Mouse (Mus musculus) spleen, adult 2 months (tissue): ENCODE results near the gene Tmem130. TPM values are rescaled to one million over a fixed set of nuclear protein-coding genes. Genes with fewer than 3 reads are reported as not detected.

Source experiments
- DNase-seq, 2 experiments: peaks; one replicate each; pipeline versions ENCODE4 v3.0.0 to v3.0.0-alpha.2; 2012 to 2021; ENCODE audit warnings: low spot score in 2 of 2, low read depth in 1 of 2
- H3K27ac ChIP-seq: fragments of 200-500 bp; 2 replicates; pipeline ENCODE4 v1.5.1; 2012; ENCODE audit warnings: low read length, inconsistent platforms; ENCODE audit not compliant: insufficient read depth
- H3K27me3 ChIP-seq: fragments of 200-500 bp; 2 replicates; pipeline ENCODE4 v1.6.1; 2012; ENCODE audit warnings: mild to moderate bottlenecking, moderate library complexity, low read length, inconsistent platforms; ENCODE audit not compliant: control insufficient read depth, insufficient read depth
- H3K36me3 ChIP-seq: fragments of 200-500 bp; 2 replicates; pipeline ENCODE4 v1.6.1; 2012; ENCODE audit warnings: mild to moderate bottlenecking, low read length, inconsistent platforms; ENCODE audit not compliant: control insufficient read depth, insufficient read depth
- H3K4me1 ChIP-seq: fragments of 200-500 bp; 2 replicates; pipeline ENCODE4 v1.6.1; 2011; ENCODE audit warnings: inconsistent platforms; ENCODE audit not compliant: control insufficient read depth, insufficient read depth, insufficient read length
- H3K4me3 ChIP-seq: fragments of 200-500 bp; 2 replicates; pipeline ENCODE4 v1.5.1; 2011; ENCODE audit warnings: mild to moderate bottlenecking, inconsistent platforms; ENCODE audit not compliant: insufficient read depth, insufficient read length; ENCODE audit errors: extremely low read depth
- CTCF ChIP-seq: fragments of 200-500 bp; IDR thresholded peaks from 2 replicates; pipeline ENCODE4 v1.5.1; 2011; ENCODE audit warnings: mild to moderate bottlenecking, inconsistent platforms; ENCODE audit not compliant: insufficient read depth, insufficient read length, insufficient replicate concordance; ENCODE audit errors: extremely low read depth
- POLR2A ChIP-seq: fragments of 200-500 bp; IDR thresholded peaks from 2 replicates; pipeline ENCODE4 v1.6.1; 2011; ENCODE audit warnings: low read depth, low read length, inconsistent platforms
- WGBS: fragments of 180-500 bp; shearing (Covaris S2); methylation state at CpG from one replicate; pipeline ENCODE4 v1.1.7; 2018; 5-methylcytosine and 5-hydroxymethylcytosine counted together
- polyA plus RNA-seq: library from polyadenylated mRNA; depleted of rRNA; stranded (reverse); fragments of >200 nt; gene quantifications from 2 replicates; pipeline ENCODE4 v1.2.3, GENCODE M21; 2012; rRNA removed

Gene Tmem130
- polyA plus RNA-seq, 1 experiment, result not detected

DNA sequence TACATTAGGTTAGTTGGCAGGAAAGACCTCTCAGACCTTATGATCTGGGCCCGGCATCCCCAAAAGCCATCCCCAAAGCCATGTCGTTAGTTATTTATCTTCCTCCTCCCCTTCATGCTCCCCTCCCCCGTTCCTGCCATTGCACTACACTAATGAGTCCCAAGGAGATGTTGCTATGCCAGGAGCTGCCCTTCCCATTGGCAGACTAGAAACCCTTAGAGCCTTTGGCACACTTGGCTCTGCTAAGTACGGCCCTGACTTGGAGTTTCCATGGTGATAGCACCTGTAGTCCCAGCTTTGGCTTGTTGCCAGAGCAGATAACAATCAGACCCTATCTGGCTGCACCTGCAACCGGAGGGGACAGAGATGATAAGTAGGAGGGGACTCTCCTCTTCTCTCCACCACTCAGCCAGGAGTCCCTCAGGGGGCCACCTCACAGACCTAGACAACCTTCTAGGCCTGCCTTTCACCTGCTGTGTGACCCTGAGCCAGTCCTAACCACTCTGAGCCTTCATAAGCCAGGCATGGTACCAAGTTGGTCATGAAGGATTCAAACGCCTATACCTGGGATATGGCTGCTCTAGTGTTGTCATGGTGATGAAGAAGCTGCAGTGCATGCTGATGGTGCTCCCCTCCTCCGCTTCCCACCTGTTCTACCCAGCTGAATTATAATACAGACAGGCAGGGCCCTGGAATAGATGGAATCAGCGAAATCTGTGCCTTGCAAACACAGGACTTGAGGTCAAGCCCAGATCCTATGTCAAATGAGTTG lies 66.1 kb downstream of the Tmem130 start:
- Histone ChIP-seq H3K4me3 (no peak overlapping the region), H3K36me3 (no peaks in the 10 kb centered on the region), H3K27me3 (no peaks in the 10 kb centered on the region), H3K27ac (no peak overlapping the region), H3K4me1 (no peaks in the 10 kb centered on the region)
- WGBS, result 72% methylated on average over 8 of the region's 8 CpGs
- no peak for TF ChIP-seq CTCF
- TF ChIP-seq POLR2A, result no peak
- DNase-seq, result no peak

GRCm38 (mm10) chr5:144694161-144694560 lies 67.5 kb downstream of the Tmem130 start:
- Histone ChIP-seq H3K27me3 (no peaks in the 10 kb centered on the region), H3K27ac (no peak overlapping the region), H3K4me1 (no peaks in the 10 kb centered on the region), H3K36me3 (no peaks in the 10 kb centered on the region), H3K4me3 (no peak overlapping the region)
- 71% methylated on average over 4 of the region's 4 CpGs for WGBS
- TF ChIP-seq POLR2A (no peak), CTCF (no peak)
- DNase-seq, result no peak

- TF ChIP-seq CTCF, result no peak
- no peak for TF ChIP-seq POLR2A
- Histone ChIP-seq H3K4me1 (no peaks in the 10 kb centered on the region), H3K36me3 (no peaks in the 10 kb centered on the region), H3K4me3 (no peak overlapping the region), H3K27ac (no peak overlapping the region), H3K27me3 (no peaks in the 10 kb centered on the region)
- no peak for DNase-seq
- WGBS, result 82% methylated on average over 4 of the region's 4 CpGs
These were observed 70.2 kb downstream of the Tmem130 start for GRCm38 (mm10) chr5:144691421-144691820.

- no peaks in the 10 kb centered on the region for H3K36me3 ChIP-seq
- DNase-seq, result no peak
- no peak overlapping the region for H3K4me3 ChIP-seq
- H3K27ac ChIP-seq, result no peak overlapping the region
- no peaks in the 10 kb centered on the region for H3K27me3 ChIP-seq
- 66% methylated on average over 4 of the region's 4 CpGs for WGBS
- TF ChIP-seq CTCF (no peak), POLR2A (no peak)
- H3K4me1 ChIP-seq, result no peaks in the 10 kb centered on the region
These were observed 73.2 kb downstream of the Tmem130 start for GRCm38 (mm10) chr5:144688371-144688770.

Other genes starting within 250 kb of the Tmem130 start
- gene Nptx2, start 215.9 kb downstream of the Tmem130 start, polyA plus RNA-seq, result 0.32 and 0.77 TPM in 2 replicates
- gene Trrap, start 5.9 kb upstream of the Tmem130 start, polyA plus RNA-seq, result 93.8 and 106 TPM in 2 replicates
- gene Smurf1, start 204.0 kb upstream of the Tmem130 start, polyA plus RNA-seq, result 16.4 and 20.2 TPM in 2 replicates